Mouse (Mus musculus) bone marrow macrophage, adult 2 months (primary cell): ENCODE results near the gene Fam120b.

Experiments
- CTCF ChIP-seq: IDR thresholded peaks from 2 replicates; pipeline ENCODE4 v1.5.1; 2012; ENCODE audit warnings: low read depth, mild to moderate bottlenecking, low read length, moderate library complexity
- POLR2A ChIP-seq: IDR thresholded peaks from 2 replicates; pipeline ENCODE4 v1.6.1; 2012; ENCODE audit warnings: mild to moderate bottlenecking, low read depth, low read length, borderline replicate concordance

- TF ChIP-seq CTCF (no peak), POLR2A (no peak)
Observed at GRCm38 (mm10) chr17:15370401-15370800, 25.6 kb upstream of the Fam120b start.
